Mouse (Mus musculus) bone marrow, adult 2 months (tissue): Measurements from ENCODE around the gene Fam71e1.

Experiments
- CTCF ChIP-seq: fragments of 200-500 bp; IDR thresholded peaks from 2 replicates; pipeline ENCODE4 v1.5.1; 2011; ENCODE audit warnings: low read length, control low read depth; ENCODE audit not compliant: control insufficient read depth, insufficient read depth
- POLR2A ChIP-seq: fragments of 200-500 bp; IDR thresholded peaks from 2 replicates; pipeline ENCODE4 v1.6.1; 2011; ENCODE audit warnings: low read depth, mild to moderate bottlenecking, control low read depth, low read length, borderline replicate concordance; ENCODE audit not compliant: control insufficient read depth

DNA sequence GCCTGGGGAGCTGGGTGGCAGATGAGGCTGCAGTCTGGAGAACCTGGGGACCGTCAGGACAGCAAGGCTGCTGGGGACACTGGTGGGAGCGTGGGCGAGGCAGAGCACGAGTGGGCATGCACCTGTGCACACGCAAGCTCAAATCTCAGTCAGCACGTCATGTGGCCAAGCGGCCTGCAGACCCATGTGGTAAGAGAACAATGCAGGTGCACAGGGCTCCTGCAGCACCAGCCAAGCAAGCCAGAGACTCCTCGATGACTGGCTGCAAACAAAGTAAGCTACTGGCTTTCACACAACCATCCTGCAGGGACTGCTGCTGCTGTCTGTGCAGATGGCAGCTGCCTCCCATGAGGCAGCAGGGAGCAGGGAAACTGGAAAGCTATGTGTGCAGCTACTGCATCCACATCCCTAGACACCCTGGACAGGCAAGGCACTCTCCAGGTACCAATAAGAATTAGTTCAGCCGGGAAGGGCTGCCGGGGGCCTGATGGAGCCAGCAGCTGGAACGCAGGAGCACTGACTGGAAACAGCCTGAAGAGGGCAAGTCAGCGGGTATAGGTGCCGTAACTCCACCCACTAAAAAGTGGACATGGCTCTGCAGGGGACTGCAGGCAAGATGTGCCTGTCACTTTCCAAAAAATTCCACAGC, 9.3 kb upstream of the Fam71e1 start:
- TF ChIP-seq POLR2A (no peak), CTCF (no peak)
